Mouse (Mus musculus): ENCODE results near the gene Gm21704. TPM values are rescaled to one million over a fixed set of nuclear protein-coding genes. Genes with fewer than 3 reads are reported as not detected.

Gm21704 gene
- polyA plus RNA-seq (2012; rRNA removed; ENCODE audit: low replicate concordance): not detected in 2 replicates

DNA sequence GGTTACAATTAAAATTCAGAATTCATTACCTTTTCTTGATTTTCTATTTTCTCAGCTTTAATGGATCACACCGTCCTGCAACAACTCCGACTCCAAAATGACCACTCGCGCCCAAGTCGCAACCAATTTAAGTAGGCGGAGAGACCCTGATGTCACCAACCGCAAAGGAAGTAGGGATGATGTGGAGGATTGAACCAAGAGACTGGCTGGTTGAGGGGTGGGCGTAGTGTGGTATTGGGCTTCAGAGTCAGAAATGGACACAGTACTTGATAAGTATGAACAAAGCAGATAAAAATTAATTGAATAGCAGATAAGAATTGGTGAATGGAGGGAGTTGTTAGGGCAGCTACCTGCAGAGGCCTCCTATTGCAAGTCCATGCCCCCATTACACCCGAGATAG lies at the start of gene Gm21704, which contains the start of gene Gm21708:
Gene Gm21704 (minus strand): TSS at position 101 of the 400 bp plus-strand sequence.
Gene Gm21708 (minus strand): TSS at position 101 of the 400 bp plus-strand sequence.

DNA sequence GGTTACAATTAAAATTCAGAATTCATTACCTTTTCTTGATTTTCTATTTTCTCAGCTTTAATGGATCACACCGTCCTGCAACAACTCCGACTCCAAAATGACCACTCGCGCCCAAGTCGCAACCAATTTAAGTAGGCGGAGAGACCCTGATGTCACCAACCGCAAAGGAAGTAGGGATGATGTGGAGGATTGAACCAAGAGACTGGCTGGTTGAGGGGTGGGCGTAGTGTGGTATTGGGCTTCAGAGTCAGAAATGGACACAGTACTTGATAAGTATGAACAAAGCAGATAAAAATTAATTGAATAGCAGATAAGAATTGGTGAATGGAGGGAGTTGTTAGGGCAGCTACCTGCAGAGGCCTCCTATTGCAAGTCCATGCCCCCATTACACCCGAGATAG lies 64.7 kb downstream of the Gm21704 start, which contains the start of gene Gm21693:
Gene Gm21693 (minus strand): TSS at position 101 of the 400 bp plus-strand sequence.

Other genes with a start within 250 kb of the Gm21704 start
- not detected in 2 replicates for gene Gm21677, start 103.7 kb downstream of the Gm21704 start, polyA plus RNA-seq (2012; rRNA removed; ENCODE audit: low replicate concordance)
- gene Gm21693, start 64.8 kb downstream of the Gm21704 start, polyA plus RNA-seq (2012; rRNA removed; ENCODE audit: low replicate concordance): not detected in 2 replicates
- gene Gm21708, start within 50 bp of the Gm21704 start, polyA plus RNA-seq (2012; rRNA removed; ENCODE audit: low replicate concordance): not detected in 2 replicates

Measured in mammary gland, adult 2 months (tissue).